Mouse (Mus musculus): ENCODE results near the gene Twist2. TPM values are rescaled to one million over a fixed set of nuclear protein-coding genes. Genes with fewer than 3 reads are reported as not detected.

The Twist2 gene
- polyA plus RNA-seq (2017; shearing (Covaris generic)), result not detected

GRCm38 (mm10) chr1:91800967-91801843 is at the start of gene Twist2:
Gene Twist2, plus strand, starts transcription at chr1:91801461.

